Mouse (Mus musculus): Measurements from ENCODE around the gene Adam4. TPM values are rescaled to one million over a fixed set of nuclear protein-coding genes. Genes with fewer than 3 reads are reported as not detected.

Gene Adam4
- 0.41 and 0.69 TPM in 2 replicates for total RNA-seq (2023)

DNA sequence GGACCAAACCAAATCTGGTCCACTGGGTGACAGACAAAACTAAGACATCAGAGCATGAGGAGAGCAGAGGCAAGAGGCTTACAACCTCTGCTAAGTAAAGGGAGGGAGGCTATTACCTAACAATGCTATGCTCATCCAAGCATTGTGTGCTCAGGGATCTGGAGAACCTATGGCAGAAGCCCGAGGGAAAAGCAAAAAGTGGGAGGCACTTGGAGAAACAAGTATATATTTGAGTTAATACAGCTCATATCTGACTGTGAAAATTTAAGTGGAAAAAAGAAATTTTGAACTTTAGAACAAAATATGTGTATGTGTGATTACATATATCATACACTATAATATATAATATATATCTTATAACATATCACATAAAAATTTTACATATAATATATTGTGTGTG, at the start of gene Adam4:
Gene Adam4, minus strand, starts transcription at position 101 of the 400 bp plus-strand sequence.

DNA sequence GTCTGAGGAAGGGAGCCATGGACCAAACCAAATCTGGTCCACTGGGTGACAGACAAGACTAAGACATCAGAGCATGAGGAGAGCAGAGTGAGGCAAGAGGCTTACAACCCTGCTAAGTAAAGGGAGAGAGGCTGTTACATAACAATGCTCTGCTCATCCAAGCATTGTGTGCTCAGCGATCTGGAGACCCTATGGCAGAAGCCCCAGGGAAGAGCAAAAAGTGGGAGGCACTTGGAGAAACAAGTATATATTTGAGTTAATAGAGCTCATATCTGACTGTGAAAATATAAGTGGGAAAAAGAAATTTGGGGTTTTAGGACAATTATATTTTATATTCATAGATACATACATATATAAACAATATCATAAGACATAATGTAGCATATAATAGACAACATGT, 42.4 kb downstream of the Adam4 start, which contains the start of gene Gm4787:
Gene Gm4787, minus strand, starts transcription at position 101 of the 400 bp plus-strand sequence.

Other genes with a start within 250 kb of the Adam4 start
- gene Slc8a3, start 88.8 kb downstream of the Adam4 start, total RNA-seq (2023) = 0.09 TPM in 1 of 2 replicates, not detected in the other
- 0.19 TPM in 1 of 2 replicates, not detected in the other for gene Gm4787, start 42.5 kb downstream of the Adam4 start, total RNA-seq (2023)
- 26.2 and 27.1 TPM in 2 replicates for gene Cox16, start 63.2 kb upstream of the Adam4 start, total RNA-seq (2023)
- gene Gm20498, start 111.0 kb upstream of the Adam4 start, total RNA-seq (2023) = 3.5 and 6.5 TPM in 2 replicates
- gene Synj2bp, start 111.0 kb upstream of the Adam4 start, total RNA-seq (2023) = 7.5 and 10.9 TPM in 2 replicates
- not detected in 2 replicates for gene Adam21, start 146.5 kb upstream of the Adam4 start, total RNA-seq (2023)
- 40.7 and 54.1 TPM in 2 replicates for gene Med6, start 173.1 kb upstream of the Adam4 start, total RNA-seq (2023)
- not detected in 2 replicates for gene Ttc9, start 209.3 kb upstream of the Adam4 start, total RNA-seq (2023)

Data from neutrophil, adult 65 days (primary cell).